Mouse (Mus musculus) kidney, postnatal 25 days (tissue): Measurements from ENCODE around the gene Gm16181.

Experiments
- DNase-seq, 2 experiments: peaks; one replicate each; pipeline ENCODE4 v3.0.0; 2021; ENCODE audit warnings: mixed read lengths in 2 of 2

The Gm16181 gene

DNA sequence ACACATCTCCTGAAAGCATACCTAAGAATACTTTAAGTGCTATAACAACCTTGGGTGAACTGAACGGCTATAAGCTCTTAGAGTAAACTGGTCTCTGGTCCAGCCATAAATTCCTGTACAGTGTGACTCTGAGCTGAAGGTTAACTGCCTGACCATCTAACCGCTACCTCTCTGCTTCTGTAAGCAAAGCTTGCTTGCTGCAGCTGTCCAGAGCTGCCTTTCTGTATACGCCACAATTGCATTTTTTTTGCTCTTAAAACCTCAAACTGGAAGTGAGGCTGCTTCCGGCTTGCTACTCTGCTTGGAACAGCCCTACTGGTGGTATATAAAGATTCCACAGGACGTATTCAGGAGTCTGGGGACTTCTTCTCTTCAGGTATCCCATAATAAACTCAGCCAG is 12.0 kb downstream of the Gm16181 start:
- no peak for DNase-seq

- peak in 1 of 2 experiments; percentile 66 for DNase-seq
These were observed 12.7 kb downstream of the Gm16181 start, which contains the start of gene Atp6v1g2 for GRCm38 (mm10) chr17:35233114-35233980. TSS of gene Atp6v1g2 (plus strand) at chr17:35233660.

- peak in 1 of 2 experiments; percentile 29 for DNase-seq
These were observed 13.5 kb downstream of the Gm16181 start for GRCm38 (mm10) chr17:35234090-35234489.

GRCm38 (mm10) chr17:35234903-35235302 is 14.3 kb downstream of the Gm16181 start:
- peak; percentile 40 to 68 for DNase-seq

GRCm38 (mm10) chr17:35235614-35236389 is 15.2 kb downstream of the Gm16181 start, which contains the start of gene Nfkbil1:
TSS of gene Nfkbil1 (minus strand) at chr17:35235792.
- peak; percentile 93 to 97 for DNase-seq

- DNase-seq: peak; percentile 94 to 98
These were observed 15.7 kb downstream of the Gm16181 start for GRCm38 (mm10) chr17:35236390-35236746.

DNA sequence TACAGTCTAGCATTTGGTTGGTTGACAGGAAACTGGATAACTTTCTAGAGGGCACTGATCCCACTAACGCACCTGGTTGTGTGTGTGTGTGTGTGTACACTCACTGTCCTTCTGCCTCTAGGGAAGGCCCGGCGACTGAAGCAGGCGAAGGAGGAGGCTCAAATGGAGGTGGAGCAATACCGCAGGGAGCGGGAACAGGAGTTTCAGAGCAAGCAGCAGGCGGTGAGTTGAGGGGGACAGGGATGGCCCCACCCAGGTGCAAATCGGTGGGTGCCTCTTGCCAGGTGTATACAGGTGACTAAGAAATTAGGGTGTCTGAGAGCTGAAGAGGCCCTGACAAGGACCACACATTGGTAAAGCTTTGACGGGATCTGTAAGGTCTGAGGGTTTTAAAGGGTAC is 16.4 kb downstream of the Gm16181 start:
- peak in 1 of 2 experiments; percentile 41 for DNase-seq

DNA sequence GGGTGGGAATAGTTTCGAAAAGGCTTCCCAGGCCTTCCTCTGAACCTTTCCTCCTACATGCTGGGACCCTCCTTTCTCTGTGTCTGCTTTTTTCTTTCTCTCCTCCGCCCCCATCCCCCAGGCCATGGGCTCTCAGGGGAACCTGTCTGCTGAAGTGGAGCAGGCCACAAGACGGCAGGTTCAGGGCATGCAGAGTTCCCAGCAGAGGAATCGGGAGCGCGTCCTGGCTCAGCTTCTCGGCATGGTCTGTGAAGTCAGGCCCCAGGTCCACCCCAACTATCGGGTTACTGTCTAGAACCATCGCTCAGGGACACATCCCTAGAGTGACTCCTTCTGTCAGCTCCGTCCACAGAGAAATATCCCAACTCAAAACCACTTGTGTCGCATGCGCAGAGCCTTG is 16.9 kb downstream of the Gm16181 start:
- peak in 1 of 2 experiments; percentile 51 for DNase-seq

DNA sequence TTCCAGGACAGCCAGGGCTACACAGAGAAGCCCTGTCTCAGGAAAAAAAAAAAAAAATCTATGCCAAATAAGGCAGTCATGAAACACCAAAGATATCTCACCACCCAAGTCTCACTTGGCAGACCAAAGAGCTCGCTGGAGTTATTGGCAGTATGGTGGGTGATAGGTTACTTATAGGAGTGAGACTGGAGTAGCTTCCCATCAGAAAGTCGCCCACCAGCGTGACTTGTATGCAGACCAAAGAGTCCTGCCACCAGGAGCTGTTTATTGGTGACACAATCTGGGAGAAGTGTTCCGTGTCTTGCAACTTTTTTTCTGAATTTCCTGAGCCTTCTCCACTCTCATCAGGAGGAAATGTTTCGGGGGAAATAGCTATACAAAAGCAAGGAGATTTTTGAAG is 19.1 kb downstream of the Gm16181 start:
- DNase-seq: no peak

- DNase-seq: peak; percentile 38 to 73
These were observed 20.0 kb downstream of the Gm16181 start for GRCm38 (mm10) chr17:35240384-35241304.

GRCm38 (mm10) chr17:35241305-35242014 is 20.8 kb downstream of the Gm16181 start, which contains the start of gene Ddx39b:
TSS of gene Ddx39b (plus strand) at chr17:35241746.
- peak; percentile 93 to 98 for DNase-seq

- DNase-seq: peak; percentile 73 to 89
These were observed 21.6 kb downstream of the Gm16181 start for GRCm38 (mm10) chr17:35242015-35242941.

- DNase-seq: peak; percentile 48 to 78
These were observed 22.5 kb downstream of the Gm16181 start for GRCm38 (mm10) chr17:35243086-35243485.

- DNase-seq: no peak
These were observed 24.4 kb downstream of the Gm16181 start for GRCm38 (mm10) chr17:35244999-35245398.

GRCm38 (mm10) chr17:35245731-35246623 is 25.3 kb downstream of the Gm16181 start:
- DNase-seq: peak in 1 of 2 experiments; percentile 38

DNA sequence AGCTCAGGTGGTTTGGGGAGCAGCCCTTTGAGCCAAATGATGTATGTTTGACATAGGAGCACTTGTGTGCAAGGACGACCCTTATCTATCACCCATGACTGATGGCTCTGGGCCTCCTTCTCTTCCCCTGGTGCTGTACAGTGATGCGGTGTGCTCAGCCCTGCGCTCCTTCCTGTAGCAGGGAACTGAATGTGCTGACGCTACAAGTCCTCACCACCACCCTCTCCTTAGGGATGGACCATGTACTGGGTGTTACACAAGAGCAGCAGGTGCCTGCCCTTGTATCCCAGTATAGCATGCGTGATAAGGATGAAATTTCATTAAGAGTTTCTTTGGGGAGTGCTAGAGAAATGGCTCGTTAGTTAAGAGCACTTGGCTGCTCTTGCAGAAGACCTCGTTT is 26.5 kb downstream of the Gm16181 start:
- peak; percentile 44 to 83 for DNase-seq

GRCm38 (mm10) chr17:35248986-35249385 is 28.4 kb downstream of the Gm16181 start:
- no peak for DNase-seq

DNA sequence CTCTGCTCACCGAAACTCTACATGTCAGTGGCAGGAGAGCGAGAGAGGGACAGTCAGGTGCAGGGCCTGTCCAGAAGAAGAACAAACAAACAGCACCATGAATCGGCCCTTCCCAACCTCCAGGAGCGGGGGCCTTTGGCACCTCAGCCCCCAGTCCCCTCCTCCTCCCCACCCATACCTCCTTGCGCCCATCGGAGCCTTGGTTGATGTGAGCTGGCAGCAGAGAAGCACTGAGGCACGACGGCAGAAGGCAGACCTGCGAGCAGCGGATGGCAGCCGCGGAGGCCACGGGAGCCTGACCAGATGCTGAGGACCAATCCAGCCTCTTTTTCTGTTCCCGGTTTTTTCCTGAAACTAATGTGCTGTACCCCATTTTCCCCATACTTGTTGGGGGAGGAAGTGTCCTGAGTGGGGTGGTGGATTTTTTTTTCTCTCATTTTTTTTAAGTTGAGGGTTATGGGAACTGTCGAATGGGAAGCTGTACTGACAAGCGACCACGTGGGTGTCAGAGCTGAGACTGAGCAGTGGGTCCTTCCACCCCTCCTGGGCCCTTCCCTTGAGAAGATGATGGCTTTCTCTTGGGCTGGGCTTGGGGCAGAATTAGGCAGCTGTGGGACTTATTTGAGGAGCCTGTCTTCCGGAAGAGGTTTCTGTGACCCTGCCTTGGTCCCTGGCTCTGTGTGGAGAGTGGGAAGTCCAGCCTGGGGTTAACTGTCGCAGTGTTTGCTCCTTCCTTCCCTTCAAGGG is 29.0 kb downstream of the Gm16181 start:
- DNase-seq: no peak
